Mouse (Mus musculus) midbrain, embryonic 16.5 days (tissue): ENCODE measurements around the gene Hoxc12. TPM values are rescaled to one million over a fixed set of nuclear protein-coding genes. Genes with fewer than 3 reads are reported as not detected.

ENCODE experiments used
- ATAC-seq: fragments of 200-750 bp; cut with Nextera tagmentation; 2 replicates; pipeline ENCODE4 v1.8.0; 2017; ENCODE audit warnings: moderate TSS enrichment
- H3K27ac ChIP-seq: fragments of 300-500 bp; sonication (generic); 2 replicates; pipeline ENCODE4 v1.5.1; 2014; ENCODE audit warnings: mild to moderate bottlenecking, low read length, mixed read lengths
- H3K27me3 ChIP-seq: fragments of 300-500 bp; sonication (generic); 2 replicates; pipeline ENCODE4 v1.6.1; 2014; ENCODE audit warnings: low read depth, low read length, mixed read lengths; ENCODE audit not compliant: control insufficient read depth, insufficient read depth
- H3K36me3 ChIP-seq: fragments of 300-500 bp; sonication (generic); 2 replicates; pipeline ENCODE4 v1.6.1; 2014; ENCODE audit warnings: mild to moderate bottlenecking, low read length, moderate library complexity, mixed read lengths; ENCODE audit not compliant: control insufficient read depth, insufficient read depth
- H3K4me1 ChIP-seq: fragments of 300-500 bp; sonication (generic); 2 replicates; pipeline ENCODE4 v1.6.1; 2014; ENCODE audit warnings: mild to moderate bottlenecking, low read length, mixed read lengths; ENCODE audit not compliant: control insufficient read depth, insufficient read depth
- H3K4me2 ChIP-seq: fragments of 300-500 bp; sonication (generic); 2 replicates; pipeline ENCODE4 v1.6.1; 2014; ENCODE audit warnings: mild to moderate bottlenecking, low read length, mixed read lengths
- H3K4me3 ChIP-seq: fragments of 300-500 bp; sonication (generic); 2 replicates; pipeline ENCODE4 v1.5.1; 2014; ENCODE audit warnings: low read depth, mild to moderate bottlenecking, low read length, moderate library complexity, mixed read lengths
- H3K9ac ChIP-seq: fragments of 300-500 bp; sonication (generic); 2 replicates; pipeline ENCODE4 v1.6.1; 2014; ENCODE audit warnings: low read depth, low read length, mixed read lengths
- H3K9me3 ChIP-seq: fragments of 300-500 bp; sonication (generic); replicated peaks from 2 replicates; pipeline ENCODE4 v1.6.1; 2014; ENCODE audit warnings: mild to moderate bottlenecking, low read length, mixed read lengths; ENCODE audit not compliant: control insufficient read depth, poor library complexity, severe bottlenecking
- WGBS: fragments of 180-500 bp; shearing (Covaris S2); extraction: QIAGEN DNeasy Blood & Tissue Kit; methylation state at CpG from one replicate; pipeline ENCODE4 v1.1.7; 2014; 5-methylcytosine and 5-hydroxymethylcytosine counted together
- polyA plus RNA-seq: library from polyadenylated mRNA; unstranded; fragments of >200 nt; fragmentation: Nextera tagmentation; extraction: Ambion mirVana; gene quantifications from 2 replicates; pipeline ENCODE4 v1.2.1, GENCODE M21; 2015

Gene Hoxc12
- polyA plus RNA-seq, 1 experiment from 2014 or later: not detected

DNA sequence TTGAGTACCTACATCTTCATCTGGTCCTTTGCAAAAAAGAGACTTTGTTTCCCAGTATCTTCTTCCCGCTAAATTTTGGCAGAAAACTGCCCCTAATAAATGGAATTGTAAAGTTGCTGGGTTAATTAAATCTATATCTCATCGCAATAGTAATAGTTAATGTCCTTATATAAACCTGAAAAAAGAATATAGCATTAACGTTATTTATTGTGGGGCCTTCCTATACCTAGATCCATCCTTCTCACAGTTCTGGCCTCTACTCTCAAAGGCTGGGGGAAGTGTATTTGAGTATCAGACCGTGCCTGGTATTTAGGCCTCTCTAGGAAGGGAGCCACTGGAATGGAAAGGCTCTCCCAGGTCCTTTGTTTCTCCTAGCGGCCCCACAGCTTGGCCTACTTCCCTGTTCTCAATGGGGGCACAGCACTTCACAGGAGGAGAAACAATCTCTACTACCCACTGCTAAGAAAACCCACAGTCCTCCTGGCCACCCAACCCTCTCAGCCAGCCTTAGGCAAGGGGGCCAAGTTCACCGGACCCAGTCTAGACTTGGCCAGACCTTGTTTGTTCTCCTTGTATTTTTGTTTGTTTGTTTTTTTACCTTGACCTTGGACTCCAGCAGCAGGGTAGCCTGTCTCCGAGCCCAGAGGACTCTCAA is 17.8 kb upstream of the Hoxc12 start:
- no peak overlapping the region for H3K27ac ChIP-seq
- WGBS: 1% methylated on average over 7 of the region's 7 CpGs
- no peaks in the 10 kb centered on the region for H3K36me3 ChIP-seq
- H3K27me3 ChIP-seq: peaks cover 84% of the 10 kb centered on the region
- no peak overlapping the region for H3K9ac ChIP-seq
- no peak overlapping the region for H3K4me2 ChIP-seq
- ATAC-seq: no peak
- no peak overlapping the region for H3K4me3 ChIP-seq
- peaks cover 2% of the 10 kb centered on the region for H3K4me1 ChIP-seq
- no peaks in the 10 kb centered on the region for H3K9me3 ChIP-seq

DNA sequence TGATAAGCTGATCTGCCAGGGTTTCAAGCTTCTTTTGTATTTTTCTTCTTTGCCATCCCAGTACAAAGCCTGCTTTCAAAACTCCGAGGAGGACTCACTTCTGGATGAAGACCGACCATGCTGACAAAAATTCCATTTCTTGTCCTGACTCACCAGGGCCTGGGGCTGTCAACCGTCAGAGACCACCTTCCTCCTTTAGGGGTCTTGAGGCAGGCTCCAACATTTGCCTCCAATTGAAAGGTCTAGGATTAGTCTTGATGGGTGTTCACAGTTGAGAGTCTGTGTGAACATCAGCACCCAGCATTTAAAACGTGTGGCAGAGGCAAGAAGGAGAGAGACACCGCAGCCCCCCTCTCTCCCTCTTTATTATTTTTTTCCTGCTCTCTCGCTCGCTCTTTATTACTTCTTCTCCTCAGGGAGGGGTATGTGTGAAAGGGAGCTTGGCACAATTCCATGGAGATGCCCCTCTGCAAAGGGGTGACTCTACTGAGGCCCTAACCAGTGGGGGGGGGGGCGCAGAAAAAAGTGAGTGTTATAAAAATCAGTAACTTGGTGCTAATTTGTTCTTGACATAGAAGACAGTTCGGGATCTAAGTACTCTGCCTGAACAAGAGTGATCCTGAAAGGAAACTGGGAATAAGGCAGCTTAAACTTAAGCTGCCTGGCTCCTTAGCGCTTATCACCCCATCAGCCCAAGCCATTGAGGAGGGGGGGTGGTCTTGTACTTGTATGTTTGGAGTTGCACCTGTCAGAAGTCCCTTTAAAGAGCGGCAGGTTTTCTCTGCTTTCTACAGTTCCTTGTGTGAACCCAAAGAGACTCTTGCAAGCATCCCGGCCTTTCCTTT is 17.0 kb upstream of the Hoxc12 start:
- H3K9me3 ChIP-seq: no peaks in the 10 kb centered on the region
- WGBS: 2% methylated on average over 12 of the region's 12 CpGs
- peaks cover 87% of the 10 kb centered on the region for H3K27me3 ChIP-seq
- H3K4me1 ChIP-seq: peaks cover 2% of the 10 kb centered on the region
- H3K27ac ChIP-seq: no peak overlapping the region
- H3K4me3 ChIP-seq: no peak overlapping the region
- ATAC-seq: no peak
- no peaks in the 10 kb centered on the region for H3K36me3 ChIP-seq
- no peak overlapping the region for H3K4me2 ChIP-seq
- no peak overlapping the region for H3K9ac ChIP-seq

DNA sequence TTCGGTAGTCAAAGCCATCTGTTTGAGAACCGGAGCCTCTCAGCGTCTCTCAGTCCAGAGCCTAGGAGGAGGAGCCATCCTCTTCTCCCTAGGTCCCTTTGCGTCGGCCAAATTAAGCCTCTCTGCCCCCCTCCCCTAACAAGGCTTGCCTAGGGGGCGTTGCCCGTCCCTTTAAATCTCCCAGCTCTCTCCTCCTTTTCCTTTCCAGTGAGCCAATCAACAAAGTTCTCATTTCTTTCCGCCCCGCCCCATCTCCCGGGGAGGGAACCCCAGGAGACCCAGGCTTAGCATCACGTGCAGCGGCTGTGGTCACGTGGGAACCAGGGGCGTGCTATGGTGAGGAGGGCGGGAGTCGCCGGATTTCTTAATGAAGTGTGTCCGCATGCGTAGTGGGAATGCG is 15.9 kb upstream of the Hoxc12 start:
- Histone ChIP-seq H3K9me3 (no peaks in the 10 kb centered on the region), H3K27me3 (peaks cover 88% of the 10 kb centered on the region), H3K36me3 (no peaks in the 10 kb centered on the region), H3K4me1 (peaks cover 2% of the 10 kb centered on the region), H3K4me3 (no peak overlapping the region), H3K9ac (no peak overlapping the region), H3K4me2 (peak overlapping the region; percentile 31; the same call in 1 of the 2 replicates), H3K27ac (no peak overlapping the region)
- no peak for ATAC-seq
- under 1% methylated on average over 20 of the region's 20 CpGs for WGBS

DNA sequence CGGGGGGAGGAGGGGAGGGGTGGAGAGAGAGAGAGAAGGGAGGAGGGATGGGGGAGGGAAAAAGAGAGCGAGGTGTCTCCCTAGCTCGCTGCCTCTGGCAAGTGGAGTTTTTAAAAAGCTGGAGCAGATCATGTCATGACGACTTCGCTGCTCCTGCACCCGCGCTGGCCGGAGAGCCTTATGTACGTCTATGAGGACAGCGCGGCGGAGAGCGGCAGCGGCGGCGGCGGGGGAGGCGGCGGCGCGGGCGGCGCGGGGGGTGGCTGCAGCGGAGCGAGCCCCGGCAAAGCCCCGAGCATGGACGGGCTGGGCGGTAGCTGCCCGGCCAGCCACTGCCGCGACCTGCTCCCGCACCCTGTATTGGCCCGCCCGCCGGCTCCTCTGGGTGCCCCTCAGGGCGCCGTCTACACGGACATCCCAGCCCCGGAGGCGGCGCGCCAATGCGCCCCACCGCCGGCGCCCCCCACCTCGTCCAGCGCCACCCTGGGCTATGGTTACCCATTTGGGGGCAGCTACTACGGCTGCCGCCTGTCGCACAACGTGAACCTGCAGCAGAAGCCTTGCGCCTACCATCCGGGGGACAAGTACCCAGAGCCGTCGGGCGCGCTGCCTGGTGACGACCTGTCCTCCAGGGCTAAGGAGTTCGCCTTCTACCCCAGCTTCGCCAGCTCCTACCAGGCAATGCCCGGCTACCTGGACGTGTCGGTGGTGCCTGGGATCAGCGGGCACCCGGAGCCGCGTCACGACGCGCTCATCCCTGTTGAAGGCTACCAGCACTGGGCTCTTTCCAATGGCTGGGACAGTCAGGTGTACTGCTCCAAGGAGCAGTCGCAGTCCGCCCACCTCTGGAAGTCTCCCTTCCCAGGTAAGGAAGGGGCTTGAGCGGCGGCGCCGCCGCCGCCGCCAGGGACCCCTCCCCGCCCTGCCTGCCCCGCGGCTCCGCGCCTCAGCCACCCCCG is 15.2 kb upstream of the Hoxc12 start, which contains the start of gene Hoxc13:
TSS of gene Hoxc13 (plus strand) at position 51 of the 959 bp plus-strand sequence.
- ATAC-seq: peak; percentile 28; the same call in 1 of the 2 replicates
- peaks cover 2% of the 10 kb centered on the region for H3K4me1 ChIP-seq
- WGBS: under 1% methylated on average over 56 of the region's 88 CpGs
- peak within 1 kb of the TSS; percentile 31; the same call in 1 of the 2 replicates for H3K4me2 ChIP-seq
- 0 out of 2 replicates have a peak within 1 kb of the TSS, but pooled peaks have one; percentile 7 for H3K4me3 ChIP-seq
- H3K27ac ChIP-seq: no peak within 1 kb of the TSS
- no peaks in the 10 kb centered on the region for H3K9me3 ChIP-seq
- peaks cover 88% of the 10 kb centered on the region for H3K27me3 ChIP-seq
- H3K36me3 ChIP-seq: no peaks in the 10 kb centered on the region
- H3K9ac ChIP-seq: no peak within 1 kb of the TSS

DNA sequence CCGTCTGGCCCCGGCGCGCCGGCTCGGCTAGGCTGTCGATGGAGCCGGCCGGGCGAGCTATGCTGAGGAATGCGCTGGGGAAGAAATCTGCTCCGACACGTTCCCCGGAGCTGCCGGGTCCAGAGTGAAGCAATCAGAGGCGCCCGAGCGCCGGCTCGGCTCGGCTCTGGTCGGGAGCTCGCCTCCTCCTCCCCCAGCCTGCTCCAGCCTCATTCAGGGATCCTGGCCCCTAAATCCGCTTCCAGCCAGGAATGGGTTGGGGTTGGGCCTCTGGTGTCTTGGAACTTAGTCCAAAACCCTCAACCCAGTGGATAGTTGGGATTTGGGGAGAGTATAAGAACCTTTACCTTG is 14.6 kb upstream of the Hoxc12 start:
- 0% methylated on average over 14 of the region's 24 CpGs for WGBS
- H3K36me3 ChIP-seq: no peaks in the 10 kb centered on the region
- peaks cover 84% of the 10 kb centered on the region for H3K27me3 ChIP-seq
- H3K4me2 ChIP-seq: no peak overlapping the region
- H3K9ac ChIP-seq: no peak overlapping the region
- H3K27ac ChIP-seq: no peak overlapping the region
- H3K4me1 ChIP-seq: peaks cover 2% of the 10 kb centered on the region
- no peaks in the 10 kb centered on the region for H3K9me3 ChIP-seq
- H3K4me3 ChIP-seq: no peak overlapping the region
- no peak for ATAC-seq

DNA sequence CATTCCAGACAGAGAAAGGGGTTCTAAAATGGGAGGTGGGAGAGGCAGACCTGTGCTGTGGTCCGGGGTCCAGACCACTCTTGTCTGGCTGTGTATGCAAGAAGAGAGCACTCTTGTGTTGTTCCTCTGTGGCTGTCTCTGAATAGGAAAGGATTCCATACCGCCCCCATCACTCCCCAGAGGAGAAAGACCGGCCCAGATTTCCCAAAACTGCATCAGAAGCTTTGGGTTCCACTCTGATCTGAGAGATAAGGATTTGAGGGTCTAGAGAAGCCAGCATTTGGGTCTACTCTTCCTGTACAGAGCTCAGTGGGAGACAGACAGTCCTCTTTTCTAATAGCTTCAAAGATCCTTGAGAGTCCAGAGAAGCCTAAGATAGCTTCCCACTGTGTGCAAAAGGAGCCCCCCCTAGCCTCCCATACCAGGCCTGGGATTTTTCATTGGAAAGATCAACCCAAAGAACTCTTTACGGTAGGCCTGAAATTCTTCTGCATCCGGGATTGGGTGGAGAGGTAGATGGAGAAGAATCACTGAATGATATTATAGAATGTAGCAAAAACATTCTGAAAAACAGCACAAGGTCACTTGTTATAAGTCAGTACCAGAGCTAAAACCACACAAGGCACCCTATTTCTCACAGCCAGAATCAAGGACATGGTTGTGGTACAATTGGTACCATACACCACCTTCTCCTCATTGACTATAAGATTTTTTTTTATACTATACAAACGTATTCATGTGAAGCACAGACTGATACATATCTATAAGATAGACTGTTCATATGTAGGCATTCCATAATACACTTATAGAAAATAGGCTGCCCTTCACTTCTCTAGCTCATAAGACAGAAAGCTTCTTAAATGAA is 13.7 kb upstream of the Hoxc12 start:
- no peak overlapping the region for H3K4me2 ChIP-seq
- H3K4me3 ChIP-seq: no peak overlapping the region
- no peaks in the 10 kb centered on the region for H3K36me3 ChIP-seq
- no peak overlapping the region for H3K9ac ChIP-seq
- H3K9me3 ChIP-seq: no peaks in the 10 kb centered on the region
- H3K27me3 ChIP-seq: peaks cover 83% of the 10 kb centered on the region
- no peak for ATAC-seq
- 6% methylated on average over 6 of the region's 6 CpGs for WGBS
- no peak overlapping the region for H3K27ac ChIP-seq
- peaks cover 2% of the 10 kb centered on the region for H3K4me1 ChIP-seq

DNA sequence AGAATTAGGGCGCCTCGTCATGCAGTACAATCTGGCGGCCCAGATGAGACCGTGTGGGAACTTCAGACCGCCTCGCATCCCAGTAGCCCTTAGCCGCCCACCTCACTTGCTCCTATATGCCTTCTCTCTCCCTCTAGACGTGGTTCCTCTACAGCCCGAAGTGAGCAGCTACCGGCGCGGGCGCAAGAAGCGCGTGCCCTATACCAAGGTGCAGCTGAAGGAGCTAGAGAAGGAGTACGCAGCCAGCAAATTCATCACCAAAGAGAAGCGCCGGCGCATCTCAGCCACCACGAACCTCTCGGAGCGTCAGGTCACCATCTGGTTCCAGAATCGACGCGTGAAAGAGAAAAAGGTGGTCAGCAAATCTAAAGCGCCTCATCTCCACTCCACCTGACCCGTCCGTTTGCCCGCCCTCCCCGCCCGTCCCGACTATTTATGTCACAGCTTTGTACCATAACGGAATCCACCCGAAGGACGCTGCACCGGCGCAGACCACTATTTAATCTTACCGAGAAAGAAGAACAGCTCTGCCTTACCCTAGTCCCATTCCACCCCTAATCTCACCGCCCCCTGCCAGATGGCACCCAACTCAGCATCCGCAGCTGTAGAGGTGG is 9.4 kb upstream of the Hoxc12 start:
- ATAC-seq: no peak
- Histone ChIP-seq H3K4me2 (no peak overlapping the region), H3K4me1 (no peaks in the 10 kb centered on the region), H3K4me3 (no peak overlapping the region), H3K9ac (no peak overlapping the region), H3K27ac (no peak overlapping the region), H3K36me3 (no peaks in the 10 kb centered on the region), H3K27me3 (peaks cover 87% of the 10 kb centered on the region), H3K9me3 (no peaks in the 10 kb centered on the region)
- WGBS: under 1% methylated on average over 40 of the region's 40 CpGs
